8 mouse cellular contexts compared by ENCODE assay signal in genomic region chr14:121676121-121676591, GRCm38 (mm10).
DNase-seq lines count a peak whose midpoint lies in the region; ATAC-seq and TF ChIP-seq lines count a peak whose summit lies in the region.

No protein-coding gene starts in this region.

- DNase-seq in liver, embryonic 11.5 days (ENCODE audit: low spot score), result no peak
- no peak for DNase-seq in embryonic facial prominence, embryonic 10.5 days (ENCODE audit: low spot score)
- DNase-seq in heart, postnatal 0 days (ENCODE audit: low spot score), result no peak
- DNase-seq in T-cell, adult 2 months (ENCODE audit: low spot score), result no peak
- DNase-seq in B cell, adult 2 months, result no peak

- H3K27ac ChIP-seq in liver, embryonic 12.5 days, result 0 out of 2 replicates have a peak overlapping the region, but pooled peaks have one; percentile 28
- H3K27ac ChIP-seq in liver, embryonic 11.5 days (ENCODE audit: low read depth, low read length), result no peak overlapping the region
- H3K27ac ChIP-seq in embryonic facial prominence, embryonic 10.5 days (replicated peaks), result peak overlapping the region; percentile 74
- H3K27ac ChIP-seq in heart, postnatal 0 days (ENCODE audit: low read depth), result peak overlapping the region; percentile 27
- peak overlapping the region; percentile 55; the same call in 1 of the 2 replicates for H3K27ac ChIP-seq in limb, embryonic 13.5 days

- TF ChIP-seq CTCF in heart, postnatal 0 days (IDR thresholded peaks at IDR 0.05; ENCODE audit: low read depth), result no peak

- H3K4me1 ChIP-seq in liver, embryonic 12.5 days, result 0 out of 2 replicates have a peak, but pooled peaks cover 7% of the 10 kb centered on the region
- peaks cover 5% of the 10 kb centered on the region for H3K4me1 ChIP-seq in liver, embryonic 11.5 days (replicated peaks; ENCODE audit: control insufficient read depth, insufficient read depth, low read length)
- peaks cover 34% of the 10 kb centered on the region for H3K4me1 ChIP-seq in embryonic facial prominence, embryonic 10.5 days
- no peaks in the 10 kb centered on the region for H3K4me1 ChIP-seq in heart, postnatal 0 days (ENCODE audit: control insufficient read depth, insufficient read depth)
- peaks cover 42% of the 10 kb centered on the region for H3K4me1 ChIP-seq in limb, embryonic 13.5 days

- H3K4me3 ChIP-seq in liver, embryonic 12.5 days, result no peak overlapping the region
- no peak overlapping the region for H3K4me3 ChIP-seq in liver, embryonic 11.5 days (ENCODE audit: low read depth, low read length)
- no peak overlapping the region for H3K4me3 ChIP-seq in embryonic facial prominence, embryonic 10.5 days
- H3K4me3 ChIP-seq in heart, postnatal 0 days (ENCODE audit: low read depth, low read length), result no peak overlapping the region
- no peak overlapping the region for H3K4me3 ChIP-seq in limb, embryonic 13.5 days

- H3K9me3 ChIP-seq in liver, embryonic 12.5 days (replicated peaks), result no peaks in the 10 kb centered on the region
- no peaks in the 10 kb centered on the region for H3K9me3 ChIP-seq in liver, embryonic 11.5 days (ENCODE audit: control insufficient read depth, low read length)
- peaks cover 2% of the 10 kb centered on the region; the same call in 1 of the 2 replicates for H3K9me3 ChIP-seq in embryonic facial prominence, embryonic 10.5 days
- H3K9me3 ChIP-seq in heart, postnatal 0 days (replicated peaks; ENCODE audit: control insufficient read depth, low read length), result no peaks in the 10 kb centered on the region
- H3K9me3 ChIP-seq in limb, embryonic 13.5 days, result peaks cover 8% of the 10 kb centered on the region

- H3K4me2 ChIP-seq in liver, embryonic 12.5 days, result no peak overlapping the region
- H3K4me2 ChIP-seq in liver, embryonic 11.5 days, result no peak overlapping the region
- no peak overlapping the region for H3K4me2 ChIP-seq in heart, postnatal 0 days (ENCODE audit: low read depth, low read length)
- H3K4me2 ChIP-seq in limb, embryonic 13.5 days (replicated peaks), result no peak overlapping the region

- no peaks in the 10 kb centered on the region for H3K27me3 ChIP-seq in liver, embryonic 12.5 days (replicated peaks)
- no peaks in the 10 kb centered on the region for H3K27me3 ChIP-seq in liver, embryonic 11.5 days (replicated peaks; ENCODE audit: control insufficient read depth, insufficient read depth, low read length)
- H3K27me3 ChIP-seq in embryonic facial prominence, embryonic 10.5 days (replicated peaks; ENCODE audit: low read depth, poor library complexity, severe bottlenecking), result no peaks in the 10 kb centered on the region
- H3K27me3 ChIP-seq in heart, postnatal 0 days (ENCODE audit: control insufficient read depth, insufficient read depth, low read length), result no peaks in the 10 kb centered on the region
- H3K27me3 ChIP-seq in limb, embryonic 13.5 days, result no peaks in the 10 kb centered on the region

- no peak for ATAC-seq in liver, embryonic 12.5 days
- no peak for ATAC-seq in liver, embryonic 11.5 days (replicated peaks; ENCODE audit: low FRiP score)
- peak; percentile 43; the same call in 1 of the 2 replicates for ATAC-seq in heart, postnatal 0 days (ENCODE audit: insufficient read depth, low read depth)
- ATAC-seq in limb, embryonic 13.5 days (ENCODE audit: low FRiP score, low read depth), result peak; percentile 34; the same call in 1 of the 2 replicates
- ATAC-seq in erythroid progenitor cell, adult 5-6 weeks (replicated peaks; ENCODE audit: low FRiP score, poor library complexity, severe bottlenecking), result no peak

- no peaks in the 10 kb centered on the region for H3K36me3 ChIP-seq in liver, embryonic 12.5 days
- H3K36me3 ChIP-seq in liver, embryonic 11.5 days (ENCODE audit: control insufficient read depth, insufficient read depth, low read length), result no peaks in the 10 kb centered on the region
- no peaks in the 10 kb centered on the region for H3K36me3 ChIP-seq in embryonic facial prominence, embryonic 10.5 days (replicated peaks)
- no peaks in the 10 kb centered on the region for H3K36me3 ChIP-seq in heart, postnatal 0 days (replicated peaks; ENCODE audit: control insufficient read depth, insufficient read depth, low read length)
- no peaks in the 10 kb centered on the region for H3K36me3 ChIP-seq in limb, embryonic 13.5 days

- no peak for TF ChIP-seq EP300 in heart, postnatal 0 days (IDR thresholded peaks at IDR 0.05; ENCODE audit: low read depth)

- no peak overlapping the region for H3K9ac ChIP-seq in liver, embryonic 12.5 days
- no peak overlapping the region for H3K9ac ChIP-seq in liver, embryonic 11.5 days (ENCODE audit: low read depth, low read length)
- no peak overlapping the region for H3K9ac ChIP-seq in heart, postnatal 0 days (replicated peaks; ENCODE audit: low read depth, low read length)
- H3K9ac ChIP-seq in limb, embryonic 13.5 days, result no peak overlapping the region

Comparison
In these comparisons a context has a peak if more than half of its experiments do, and no peak if none do; other contexts are left out.
1. ATAC-seq: peak in heart, postnatal 0 days (single experiment) and limb, embryonic 13.5 days (single experiment); none in liver, embryonic 12.5 days (single experiment), liver, embryonic 11.5 days (single experiment) and erythroid progenitor cell, adult 5-6 weeks (single experiment).